Mouse (Mus musculus) lung, postnatal 14 days (tissue): ENCODE data around the gene 1700028K03Rik.

Experiments used
- DNase-seq: peaks from one replicate; pipeline ENCODE4 v3.0.0; 2021

Gene 1700028K03Rik

GRCm38 (mm10) chr5:107547955-107548354 is 13.4 kb downstream of the 1700028K03Rik start:
- DNase-seq: no peak

GRCm38 (mm10) chr5:107548444-107548843 is 13.9 kb downstream of the 1700028K03Rik start:
- no peak for DNase-seq

GRCm38 (mm10) chr5:107554336-107554735 is 19.8 kb downstream of the 1700028K03Rik start:
- no peak for DNase-seq

- DNase-seq: no peak
Measured at GRCm38 (mm10) chr5:107556969-107557368, 22.5 kb downstream of the 1700028K03Rik start.

- no peak for DNase-seq
Measured at GRCm38 (mm10) chr5:107569148-107569547, 34.6 kb downstream of the 1700028K03Rik start.

GRCm38 (mm10) chr5:107597301-107598077 is 63.0 kb downstream of the 1700028K03Rik start, which contains the start of the genes Rpap2 and Glmn:
TSS of gene Rpap2 (plus strand) at chr5:107597373.
TSS of gene Glmn (minus strand) at chr5:107597888.
- peak; percentile 85 for DNase-seq

- no peak for DNase-seq
Measured at GRCm38 (mm10) chr5:107598380-107598779, 63.9 kb downstream of the 1700028K03Rik start.
